Mouse (Mus musculus) embryo, embryonic 11.5 days (tissue): ENCODE data around the gene Itga5.

Source experiments
- DNase-seq: peaks from one replicate; pipeline ENCODE4 v3.0.0-alpha.2; 2012; ENCODE audit warnings: low read depth, low spot score

Gene Itga5

GRCm38 (mm10) chr15:103365471-103366375 lies 840 bp downstream of the Itga5 start:
- no peak for DNase-seq

DNA sequence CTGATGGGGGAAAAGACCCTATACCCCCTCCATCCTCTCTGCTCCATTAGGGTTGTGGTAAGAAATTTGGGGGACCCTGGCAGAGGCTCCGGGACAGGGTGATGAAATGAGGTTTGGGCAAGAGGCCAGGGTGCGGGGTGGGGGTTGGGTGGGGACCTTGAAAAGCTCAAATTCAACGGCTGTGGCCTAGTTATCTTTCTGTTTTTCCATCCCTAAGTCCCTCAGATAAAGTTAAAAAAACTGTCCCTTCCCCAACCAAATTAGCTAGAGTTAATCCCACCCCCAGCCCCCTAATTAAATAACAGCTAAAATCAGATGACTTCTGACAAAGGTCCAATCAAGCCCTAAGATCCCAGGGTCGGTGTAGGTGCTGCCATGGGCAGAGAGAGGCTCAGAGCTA lies 1.8 kb downstream of the Itga5 start:
- no peak for DNase-seq

GRCm38 (mm10) chr15:103363809-103364208 lies 2.8 kb downstream of the Itga5 start:
- no peak for DNase-seq

DNA sequence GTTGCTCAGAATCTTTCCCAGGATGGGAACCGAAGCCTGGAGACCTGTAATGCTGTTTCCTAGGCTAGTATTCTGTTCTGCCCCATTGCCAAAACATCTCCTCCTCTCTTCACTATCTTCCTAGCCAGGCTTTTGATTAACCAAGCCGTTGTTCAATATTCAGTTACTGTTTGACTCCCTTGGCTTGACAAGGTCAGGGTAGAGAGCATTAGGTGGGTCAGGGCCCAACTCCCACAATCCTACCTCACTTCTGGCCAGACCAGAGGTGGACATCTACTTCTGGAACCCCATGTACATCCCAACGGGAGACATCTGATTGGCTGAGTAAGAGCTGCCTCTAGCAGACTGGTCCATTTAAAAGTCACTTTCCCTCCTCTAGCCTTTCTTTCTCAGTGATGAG lies 3.6 kb downstream of the Itga5 start:
- DNase-seq = no peak

- DNase-seq = no peak
Observed at GRCm38 (mm10) chr15:103362333-103362732, 4.2 kb downstream of the Itga5 start.

- DNase-seq = no peak
Observed at GRCm38 (mm10) chr15:103361269-103361668, 5.3 kb downstream of the Itga5 start.

DNA sequence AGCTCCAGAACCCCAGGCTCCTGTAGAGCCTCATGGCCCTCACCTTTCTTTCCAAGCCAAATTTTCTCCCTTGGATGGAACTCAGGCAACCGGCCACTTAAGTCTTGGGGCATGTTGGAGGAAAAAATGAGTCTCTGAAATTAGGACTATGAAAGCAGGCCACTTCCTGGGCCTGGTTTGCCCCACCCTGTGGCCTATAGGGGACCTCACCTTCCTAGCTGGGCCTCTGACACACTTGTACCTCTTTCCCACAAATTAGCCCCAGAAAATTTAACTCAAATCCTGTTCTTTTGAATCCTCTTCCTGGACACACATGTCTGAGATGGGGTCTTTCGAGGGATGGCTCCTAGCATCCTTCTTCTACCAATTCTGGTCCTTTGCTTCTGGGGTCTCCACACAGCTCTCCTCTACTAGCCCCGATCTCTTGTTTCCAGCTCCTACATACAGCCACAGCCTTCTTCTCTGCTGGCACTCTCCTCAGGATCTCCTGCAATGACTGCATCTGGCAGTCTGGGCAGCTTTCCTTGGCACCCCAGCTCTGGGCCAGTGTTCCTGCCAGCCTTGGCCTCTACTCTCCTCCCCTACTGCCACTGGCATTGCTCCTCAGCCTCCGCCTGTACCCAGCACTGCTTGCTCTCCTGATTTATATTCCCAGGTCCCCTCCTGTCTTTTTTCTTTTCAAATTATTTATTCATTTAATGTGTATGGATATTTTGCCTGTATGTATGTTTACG lies 6.5 kb downstream of the Itga5 start:
- DNase-seq = no peak

- no peak for DNase-seq
Observed at GRCm38 (mm10) chr15:103359122-103359510, 7.4 kb downstream of the Itga5 start.

- DNase-seq = no peak
Observed at GRCm38 (mm10) chr15:103358278-103359121, 8.1 kb downstream of the Itga5 start.

DNA sequence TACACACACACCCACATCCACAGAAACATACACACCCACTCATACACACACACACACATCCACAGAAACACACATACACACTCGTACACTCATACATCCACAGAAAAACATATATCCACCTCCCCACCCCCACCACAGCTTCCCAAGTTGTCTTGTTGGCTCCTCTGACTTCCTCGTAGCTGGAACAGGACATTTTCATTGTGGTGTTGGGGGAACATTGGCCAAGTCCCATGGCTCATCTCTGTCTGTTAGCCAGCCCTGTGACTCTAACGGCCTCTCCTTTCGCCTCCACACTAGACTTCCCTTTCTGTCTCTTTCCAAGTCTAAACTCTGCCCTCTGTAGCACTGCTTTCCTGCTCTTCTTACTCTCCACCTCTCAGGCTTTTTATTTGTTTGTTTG lies 8.7 kb downstream of the Itga5 start:
- DNase-seq = no peak

DNA sequence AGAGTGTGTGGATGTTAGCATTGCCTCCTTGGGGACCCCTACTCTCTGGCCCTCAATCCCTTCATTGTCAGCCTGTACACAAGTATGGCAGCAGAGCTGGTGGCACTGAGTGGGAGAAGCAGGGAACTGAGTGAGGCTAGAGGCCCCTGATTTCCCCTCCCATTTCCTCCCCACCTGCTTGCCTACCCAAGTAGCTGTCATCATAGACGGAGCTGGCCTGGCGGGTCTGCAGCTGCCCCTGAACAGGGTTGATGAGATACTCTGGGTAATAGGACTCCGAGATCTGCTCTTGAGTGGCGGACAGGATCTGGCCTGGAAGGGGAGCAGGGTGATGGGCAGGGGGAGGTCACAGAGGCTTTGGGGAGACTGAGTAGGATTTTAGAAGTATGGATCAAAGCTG lies 10.4 kb downstream of the Itga5 start:
- no peak for DNase-seq

- DNase-seq = no peak
Observed at GRCm38 (mm10) chr15:103355420-103355819, 11.1 kb downstream of the Itga5 start.

DNA sequence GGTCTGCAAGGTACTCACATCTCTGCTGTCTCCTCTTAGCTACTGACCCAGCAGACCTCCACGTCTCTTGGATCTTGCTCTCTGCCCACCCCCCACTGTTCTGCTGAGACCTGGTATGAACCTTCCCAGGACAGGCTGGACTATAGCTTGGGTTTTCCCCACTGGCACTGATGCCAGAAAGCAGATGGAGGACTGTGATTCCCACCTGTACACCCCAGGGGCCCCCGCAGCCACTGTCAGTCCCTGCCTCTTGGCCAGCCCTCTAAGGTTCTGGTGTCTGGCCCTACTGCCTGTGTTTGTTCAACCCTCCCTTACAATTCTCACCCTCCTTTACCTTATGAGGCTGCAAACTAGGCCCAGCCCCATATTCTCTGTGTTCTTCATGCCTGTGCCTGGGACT lies 11.9 kb downstream of the Itga5 start:
- no peak for DNase-seq

GRCm38 (mm10) chr15:103353511-103354256 lies 12.9 kb downstream of the Itga5 start:
- no peak for DNase-seq

DNA sequence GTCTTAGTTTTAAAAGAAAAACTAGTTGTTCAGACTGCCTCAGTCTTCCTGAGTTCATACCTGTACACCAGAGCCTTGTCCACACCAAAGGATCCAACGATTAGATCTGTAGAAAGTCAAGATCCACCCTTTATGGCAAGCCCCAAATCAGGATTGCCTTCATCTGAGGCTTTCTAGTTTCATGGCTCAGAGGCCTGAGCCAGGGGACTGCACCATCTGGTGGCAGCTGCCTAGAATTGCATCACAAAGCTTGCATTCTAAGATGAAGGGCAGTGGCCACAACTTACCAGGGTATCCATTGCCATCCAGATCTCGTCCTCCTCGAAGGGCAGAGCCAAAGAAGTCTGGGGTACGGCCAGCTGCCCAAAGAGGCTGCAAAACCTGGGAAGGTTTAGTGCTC lies 13.7 kb downstream of the Itga5 start:
- peak; percentile 59 for DNase-seq

- peak; percentile 46 for DNase-seq
Observed at GRCm38 (mm10) chr15:103347275-103347684, 19.3 kb downstream of the Itga5 start.

DNA sequence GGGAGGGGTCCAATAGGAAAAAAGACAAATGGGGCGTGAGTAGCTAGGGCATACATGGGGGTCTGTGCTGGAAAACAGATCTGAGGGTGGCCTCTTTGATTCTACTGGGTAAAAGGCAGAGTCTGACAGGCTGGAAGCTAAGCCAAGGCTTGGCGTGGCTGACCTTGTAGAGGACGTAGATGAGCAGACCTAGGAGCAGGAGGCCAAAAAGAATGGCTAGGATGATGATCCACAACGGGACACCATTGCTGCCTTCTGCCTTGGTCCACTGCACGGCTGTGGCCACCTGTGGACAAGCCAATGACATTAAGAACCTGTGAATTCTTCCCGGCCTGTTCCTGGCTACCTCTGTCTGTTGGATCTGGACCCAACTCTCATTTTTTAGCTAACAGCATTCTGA lies 20.8 kb downstream of the Itga5 start:
- DNase-seq = no peak

DNA sequence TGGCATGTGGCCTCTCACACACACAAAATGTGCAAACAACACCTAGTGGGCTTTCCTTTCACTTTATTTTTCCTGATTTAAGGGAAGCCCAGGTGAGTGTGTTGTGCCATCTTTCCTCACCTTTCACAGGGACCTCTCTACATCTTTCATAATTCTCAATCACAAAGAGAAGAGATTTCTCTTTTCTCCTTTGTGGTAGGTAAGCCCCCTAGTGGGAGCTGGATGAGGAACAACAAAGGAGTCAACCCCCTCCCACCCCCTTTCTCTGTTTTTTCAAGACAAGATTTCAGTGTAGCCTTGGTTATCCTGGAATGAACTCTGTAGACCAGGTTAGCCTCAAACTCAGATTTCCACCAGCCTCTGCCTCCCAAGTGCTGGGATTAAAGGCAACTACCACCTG lies 23.0 kb downstream of the Itga5 start:
- DNase-seq = no peak

- DNase-seq = no peak
Observed at GRCm38 (mm10) chr15:103343008-103343407, 23.6 kb downstream of the Itga5 start.

DNA sequence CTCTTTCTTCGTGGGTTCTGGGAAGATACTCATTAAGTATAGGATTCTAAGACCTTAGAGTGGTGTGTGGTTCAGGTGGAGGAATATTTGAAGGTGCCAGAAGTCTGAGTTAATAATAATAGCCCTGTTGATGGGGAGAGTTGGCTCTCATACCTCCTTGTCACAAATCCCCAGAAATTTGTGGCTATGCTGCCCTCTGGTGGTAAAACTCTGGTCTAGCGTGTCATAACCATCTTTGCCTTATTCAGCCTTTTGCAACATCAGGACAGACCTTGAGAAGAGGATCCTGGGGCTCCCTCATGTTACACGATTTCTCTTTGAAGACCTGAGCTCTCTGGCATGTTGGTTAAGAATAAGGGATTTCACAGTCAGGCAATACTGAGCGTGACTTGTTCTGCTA lies 24.1 kb downstream of the Itga5 start:
- DNase-seq = peak; percentile 72

GRCm38 (mm10) chr15:103341547-103341946 lies 25.0 kb downstream of the Itga5 start:
- no peak for DNase-seq
